Mouse (Mus musculus): ENCODE measurements at regions not wholly inside any gene's neighbourhood (a gene's known extent, or its start where the extent isn't known, plus 50 kb on each side); places are given as distances from the start of the nearest gene placed in this dataset.

- H3K4me1 ChIP-seq (ENCODE audit: control insufficient read depth, insufficient read depth, low read length): no peaks in the 10 kb centered on the region
- WGBS: 79% methylated on average over 7 of the region's 7 CpGs
- no peak for TF ChIP-seq POLR2A (IDR thresholded peaks at IDR 0.05; ENCODE audit: borderline replicate concordance, control insufficient read depth, low read depth, low read length)
- TF ChIP-seq CTCF (IDR thresholded peaks at IDR 0.05; ENCODE audit: control insufficient read depth, insufficient read depth, low read length): no peak
- no peak overlapping the region for H3K27ac ChIP-seq (ENCODE audit: control insufficient read depth, insufficient read depth, low read depth, low read length, poor library complexity)
- H3K4me3 ChIP-seq (replicated peaks; ENCODE audit: control insufficient read depth, low read depth, low read length): no peak overlapping the region
Measured at GRCm38 (mm10) chr11:19809359-19809758, 114.8 kb upstream of the Spred2 start.

- Histone ChIP-seq H3K27ac (ENCODE audit: control insufficient read depth, insufficient read depth, low read depth, low read length, poor library complexity) (no peak overlapping the region), H3K4me3 (replicated peaks; ENCODE audit: control insufficient read depth, low read depth, low read length) (no peak overlapping the region), H3K4me1 (ENCODE audit: control insufficient read depth, insufficient read depth, low read length) (no peaks in the 10 kb centered on the region)
- no peak for TF ChIP-seq CTCF (IDR thresholded peaks at IDR 0.05; ENCODE audit: control insufficient read depth, insufficient read depth, low read length)
- TF ChIP-seq POLR2A (IDR thresholded peaks at IDR 0.05; ENCODE audit: borderline replicate concordance, control insufficient read depth, low read depth, low read length): no peak
- WGBS: 67% methylated on average over 12 of the region's 12 CpGs
Measured at GRCm38 (mm10) chr11:19811271-19811991, 112.7 kb upstream of the Spred2 start.

GRCm38 (mm10) chr11:19811992-19812690 lies 112.0 kb upstream of the Spred2 start:
- 64% methylated on average over 10 of the region's 10 CpGs for WGBS

GRCm38 (mm10) chr11:19813549-19813948 lies 110.6 kb upstream of the Spred2 start:
- Histone ChIP-seq H3K4me3 (replicated peaks; ENCODE audit: control insufficient read depth, low read depth, low read length) (no peak overlapping the region), H3K27ac (ENCODE audit: control insufficient read depth, insufficient read depth, low read depth, low read length, poor library complexity) (no peak overlapping the region), H3K4me1 (ENCODE audit: control insufficient read depth, insufficient read depth, low read length) (no peaks in the 10 kb centered on the region)
- 80% methylated on average over 7 of the region's 7 CpGs for WGBS
- TF ChIP-seq CTCF (IDR thresholded peaks at IDR 0.05; ENCODE audit: control insufficient read depth, insufficient read depth, low read length) (no peak), POLR2A (IDR thresholded peaks at IDR 0.05; ENCODE audit: borderline replicate concordance, control insufficient read depth, low read depth, low read length) (no peak)

More at GRCm38 (mm10) chr11:19811992-19812690, 112.0 kb upstream of the Spred2 start:
- no peaks in the 10 kb centered on the region for H3K4me1 ChIP-seq (ENCODE audit: control insufficient read depth, insufficient read depth, low read length)
- H3K4me3 ChIP-seq (replicated peaks; ENCODE audit: control insufficient read depth, low read depth, low read length): no peak overlapping the region
- TF ChIP-seq CTCF (IDR thresholded peaks at IDR 0.05; ENCODE audit: control insufficient read depth, insufficient read depth, low read length): no peak
- no peak for TF ChIP-seq POLR2A (IDR thresholded peaks at IDR 0.05; ENCODE audit: borderline replicate concordance, control insufficient read depth, low read depth, low read length)
- no peak overlapping the region for H3K27ac ChIP-seq (ENCODE audit: control insufficient read depth, insufficient read depth, low read depth, low read length, poor library complexity)

- no peaks in the 10 kb centered on the region for H3K4me1 ChIP-seq (ENCODE audit: control insufficient read depth, insufficient read depth, low read length)
- TF ChIP-seq CTCF (IDR thresholded peaks at IDR 0.05; ENCODE audit: control insufficient read depth, insufficient read depth, low read length) (no peak), POLR2A (IDR thresholded peaks at IDR 0.05; ENCODE audit: borderline replicate concordance, control insufficient read depth, low read depth, low read length) (no peak)
- 74% methylated on average over 5 of the region's 5 CpGs for WGBS
Measured at GRCm38 (mm10) chr11:19822991-19823390, 101.2 kb upstream of the Spred2 start.

GRCm38 (mm10) chr11:19823461-19823895 lies 100.7 kb upstream of the Spred2 start:
- 0% methylated on average over 3 of the region's 3 CpGs for WGBS

More at GRCm38 (mm10) chr11:19822991-19823390, 101.2 kb upstream of the Spred2 start:
- Histone ChIP-seq H3K4me3 (replicated peaks; ENCODE audit: control insufficient read depth, low read depth, low read length) (no peak overlapping the region), H3K27ac (ENCODE audit: control insufficient read depth, insufficient read depth, low read depth, low read length, poor library complexity) (no peak overlapping the region)

GRCm38 (mm10) chr11:19826481-19827185 lies 97.5 kb upstream of the Spred2 start:
- TF ChIP-seq POLR2A (IDR thresholded peaks at IDR 0.05; ENCODE audit: borderline replicate concordance, control insufficient read depth, low read depth, low read length): no peak
- no peak for TF ChIP-seq CTCF (IDR thresholded peaks at IDR 0.05; ENCODE audit: control insufficient read depth, insufficient read depth, low read length)
- Histone ChIP-seq H3K4me1 (ENCODE audit: control insufficient read depth, insufficient read depth, low read length) (no peaks in the 10 kb centered on the region), H3K27ac (ENCODE audit: control insufficient read depth, insufficient read depth, low read depth, low read length, poor library complexity) (no peak overlapping the region), H3K4me3 (replicated peaks; ENCODE audit: control insufficient read depth, low read depth, low read length) (no peak overlapping the region)
- WGBS: 80% methylated on average over 13 of the region's 13 CpGs

More at GRCm38 (mm10) chr11:19823461-19823895, 100.7 kb upstream of the Spred2 start:
- TF ChIP-seq POLR2A (IDR thresholded peaks at IDR 0.05; ENCODE audit: borderline replicate concordance, control insufficient read depth, low read depth, low read length): no peak
- peak; percentile 33; the same call in 1 of the 2 replicates for TF ChIP-seq CTCF (IDR thresholded peaks at IDR 0.05; ENCODE audit: control insufficient read depth, insufficient read depth, low read length)
- Histone ChIP-seq H3K4me1 (ENCODE audit: control insufficient read depth, insufficient read depth, low read length) (no peaks in the 10 kb centered on the region), H3K4me3 (replicated peaks; ENCODE audit: control insufficient read depth, low read depth, low read length) (no peak overlapping the region), H3K27ac (ENCODE audit: control insufficient read depth, insufficient read depth, low read depth, low read length, poor library complexity) (no peak overlapping the region)

- 54% methylated on average over 11 of the region's 11 CpGs for WGBS
- TF ChIP-seq POLR2A (IDR thresholded peaks at IDR 0.05; ENCODE audit: borderline replicate concordance, control insufficient read depth, low read depth, low read length) (no peak), CTCF (IDR thresholded peaks at IDR 0.05; ENCODE audit: control insufficient read depth, insufficient read depth, low read length) (no peak)
- H3K4me1 ChIP-seq (ENCODE audit: control insufficient read depth, insufficient read depth, low read length): no peaks in the 10 kb centered on the region
Measured at GRCm38 (mm10) chr11:19827996-19828395, 96.2 kb upstream of the Spred2 start.

More at GRCm38 (mm10) chr11:19827996-19828395, 96.2 kb upstream of the Spred2 start:
- no peak overlapping the region for H3K4me3 ChIP-seq (replicated peaks; ENCODE audit: control insufficient read depth, low read depth, low read length)
- no peak overlapping the region for H3K27ac ChIP-seq (ENCODE audit: control insufficient read depth, insufficient read depth, low read depth, low read length, poor library complexity)
